Mouse (Mus musculus): ENCODE data around the gene P4ha1.
"Not testable (repeated sequence)": the region's sequence is repeated elsewhere in the genome, so short reads cannot be mapped to it uniquely, and the experiment has no call there.

The P4ha1 gene

GRCm38 (mm10) chr10:59323100-59323487 is at the start of gene P4ha1:
P4ha1 (plus strand) TSS chr10:59323296.
- DNase-seq (ENCODE audit: low spot score), result peak; percentile 98

GRCm38 (mm10) chr10:59275745-59276144 is 47.4 kb upstream of the P4ha1 start:
- DNase-seq (ENCODE audit: low spot score), result no peak

DNA sequence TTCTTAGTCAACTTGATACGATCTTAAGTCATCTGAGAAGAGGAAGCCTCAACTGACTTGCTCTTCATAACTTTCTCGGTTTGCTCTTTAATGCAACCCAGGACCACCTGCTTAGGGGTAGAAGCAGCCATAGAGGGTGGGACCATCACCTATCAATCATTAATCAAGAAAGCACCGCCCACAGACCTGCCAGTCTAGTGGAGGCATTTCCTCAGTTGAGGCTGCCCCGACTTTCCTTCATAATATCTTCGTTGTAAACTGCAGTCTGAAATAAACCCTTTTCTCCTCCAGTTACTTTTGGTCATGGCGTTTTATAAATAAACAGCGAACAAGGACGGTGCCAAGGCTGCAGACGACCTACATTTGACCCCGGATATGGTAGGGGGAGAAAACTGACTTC is 46.0 kb upstream of the P4ha1 start:
- peak; percentile 24 for DNase-seq (ENCODE audit: low spot score)

DNA sequence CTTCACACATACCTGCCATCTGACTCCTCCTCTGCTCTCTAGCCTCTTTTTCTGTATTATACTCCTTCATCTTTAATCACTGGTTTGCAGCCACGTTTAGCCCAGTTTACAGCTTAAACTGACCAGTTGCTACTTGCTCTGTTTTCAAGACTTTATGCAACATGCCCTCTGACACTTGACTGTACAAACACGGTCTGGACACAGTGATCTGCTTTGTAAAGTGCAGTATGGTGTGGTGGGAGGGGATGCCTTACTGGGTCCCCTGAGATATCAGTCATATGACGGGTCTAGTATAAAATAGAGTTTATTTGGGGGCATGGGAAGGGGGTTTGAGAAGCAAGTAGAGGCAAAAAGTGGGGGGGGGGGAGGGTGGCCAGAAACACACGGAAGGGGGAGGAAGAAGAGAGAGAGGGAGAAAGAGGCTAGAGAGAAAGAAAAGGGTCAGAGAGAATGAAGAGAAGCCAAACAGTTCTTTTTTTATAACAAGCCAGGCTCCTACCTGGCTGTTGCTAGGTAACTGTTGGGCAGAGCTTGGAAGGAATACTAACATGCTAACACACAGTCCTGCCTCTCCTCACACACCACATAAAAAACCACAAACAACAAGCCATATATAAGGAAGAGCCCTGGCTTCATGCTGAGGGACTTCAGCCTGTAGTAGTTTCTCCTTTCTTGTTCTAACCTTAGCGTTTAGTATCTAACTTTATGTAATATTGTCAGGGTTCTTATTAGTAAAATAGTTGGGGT is 45.2 kb upstream of the P4ha1 start:
- DNase-seq (ENCODE audit: low spot score), result no peak

DNA sequence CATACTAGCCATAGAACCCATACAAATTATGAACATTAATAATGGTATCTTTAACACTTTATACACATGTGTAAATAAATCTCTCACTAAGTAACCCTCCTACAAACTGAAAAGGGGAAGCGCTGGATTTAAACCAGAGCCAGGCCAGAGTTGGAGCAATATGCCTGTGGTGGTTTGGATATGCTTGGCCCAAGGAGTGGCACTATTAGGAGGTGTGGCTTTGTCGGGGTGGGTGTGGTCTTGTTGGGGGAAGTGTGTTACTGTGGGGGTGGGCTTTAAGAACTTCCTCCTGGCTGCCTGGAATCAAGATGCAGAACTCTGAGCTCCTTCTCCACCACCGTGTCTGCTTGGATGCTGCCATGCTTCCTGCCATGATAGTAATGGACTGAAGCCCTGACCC is 39.9 kb upstream of the P4ha1 start:
- no peak for DNase-seq (ENCODE audit: low spot score)

DNA sequence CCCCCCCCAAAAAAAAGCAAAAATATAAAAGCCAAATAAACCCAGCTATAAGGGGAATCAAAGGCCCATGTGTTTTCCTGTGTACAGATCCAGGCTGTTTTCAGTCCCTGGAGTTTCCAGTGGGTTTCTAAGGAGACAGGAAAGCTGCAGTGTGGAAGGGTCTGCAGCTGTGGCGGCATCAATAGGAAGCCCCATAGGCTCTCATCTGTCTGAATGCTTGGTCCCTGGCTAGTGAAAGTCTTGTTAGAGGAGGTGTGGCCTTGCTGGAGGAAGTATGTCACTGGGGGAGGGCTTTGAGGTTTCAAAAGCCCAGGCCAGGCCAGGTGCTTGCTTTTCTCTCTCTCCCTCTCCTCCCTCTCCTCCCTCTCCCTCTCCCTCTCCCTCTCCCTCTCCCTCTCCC is 39.3 kb upstream of the P4ha1 start:
- DNase-seq (ENCODE audit: low spot score), result peak; percentile 36

DNA sequence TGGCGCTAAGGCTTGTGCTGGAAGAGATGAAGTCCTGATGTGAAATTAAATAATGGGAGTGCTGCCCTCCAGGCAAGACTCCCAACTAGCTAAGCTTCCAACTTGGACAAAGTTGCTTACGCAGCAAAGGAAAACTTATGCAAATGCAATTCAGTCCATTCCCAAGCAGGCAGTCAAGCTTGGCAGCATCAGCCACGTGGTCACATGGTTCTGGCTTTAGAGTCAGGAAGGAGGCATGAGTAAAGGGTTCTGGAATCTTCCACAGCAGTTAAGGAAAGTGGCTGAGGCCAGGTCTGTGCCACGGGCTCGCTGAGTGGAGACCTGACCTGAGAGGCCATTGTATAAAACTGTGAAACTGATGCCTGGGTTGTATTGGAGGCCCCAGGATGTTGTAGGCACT is 37.6 kb upstream of the P4ha1 start:
- no peak for DNase-seq (ENCODE audit: low spot score)

- no peak for DNase-seq (ENCODE audit: low spot score)
These were observed 35.8 kb upstream of the P4ha1 start for GRCm38 (mm10) chr10:59287251-59287650.

DNA sequence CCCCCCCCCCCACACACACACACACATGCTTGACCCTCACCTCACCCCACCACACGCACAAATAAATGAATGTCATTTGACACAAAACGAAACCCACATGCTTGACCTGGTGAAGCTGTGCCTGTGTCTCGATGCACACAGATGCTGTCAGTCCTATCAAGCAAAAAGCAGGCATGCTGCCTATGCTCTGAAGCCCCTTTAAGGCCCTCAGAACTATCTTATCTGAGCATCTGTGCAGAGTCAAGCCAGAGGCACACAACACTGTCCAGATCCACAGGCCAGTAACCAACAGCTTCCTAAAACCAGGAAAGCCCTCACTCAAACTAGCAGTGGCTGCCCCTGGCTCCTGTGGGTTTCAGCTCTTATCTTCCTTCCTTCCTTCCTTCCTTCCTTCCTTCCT is 35.4 kb upstream of the P4ha1 start:
- no peak for DNase-seq (ENCODE audit: low spot score)

DNA sequence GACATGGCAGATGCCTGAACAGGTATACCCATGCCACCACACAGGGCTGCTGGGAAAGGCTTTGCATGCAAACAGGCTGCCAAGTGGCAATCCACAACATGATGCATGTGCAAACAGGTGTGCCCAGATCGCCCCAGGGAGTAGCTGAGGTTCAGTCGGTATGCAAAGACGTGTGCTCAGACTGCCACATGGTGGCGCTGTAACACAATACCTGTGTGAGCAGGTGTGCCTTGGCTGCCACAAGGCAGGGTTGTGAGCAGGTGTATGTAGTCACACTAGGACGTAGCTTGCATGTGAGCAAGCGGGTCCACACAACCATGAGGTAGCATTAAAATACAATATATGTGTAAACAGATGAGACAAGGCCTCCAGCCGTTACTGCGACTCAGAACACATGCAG is 34.0 kb upstream of the P4ha1 start:
- DNase-seq (ENCODE audit: low spot score), result no peak

DNA sequence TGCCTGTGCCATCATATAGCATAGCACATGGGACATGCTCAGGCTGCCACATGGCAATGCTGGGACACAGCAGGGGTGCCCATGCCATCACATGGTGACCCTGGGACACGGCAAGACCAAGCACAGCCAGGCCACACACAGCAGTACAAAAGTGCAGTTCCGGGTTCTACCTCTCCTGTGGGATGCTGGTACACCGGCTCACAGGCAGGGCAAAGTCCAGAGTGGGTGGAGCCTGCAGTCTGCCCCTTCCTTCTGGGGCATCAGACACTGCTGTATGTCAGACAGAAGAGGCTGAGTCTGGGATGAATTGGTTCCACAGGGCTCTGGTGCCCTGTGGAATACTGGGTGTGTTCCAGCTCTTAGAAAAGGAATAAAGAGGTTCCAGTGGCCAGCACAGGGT is 31.6 kb upstream of the P4ha1 start:
- no peak for DNase-seq (ENCODE audit: low spot score)

GRCm38 (mm10) chr10:59292079-59292478 is 31.0 kb upstream of the P4ha1 start:
- no peak for DNase-seq (ENCODE audit: low spot score)

DNA sequence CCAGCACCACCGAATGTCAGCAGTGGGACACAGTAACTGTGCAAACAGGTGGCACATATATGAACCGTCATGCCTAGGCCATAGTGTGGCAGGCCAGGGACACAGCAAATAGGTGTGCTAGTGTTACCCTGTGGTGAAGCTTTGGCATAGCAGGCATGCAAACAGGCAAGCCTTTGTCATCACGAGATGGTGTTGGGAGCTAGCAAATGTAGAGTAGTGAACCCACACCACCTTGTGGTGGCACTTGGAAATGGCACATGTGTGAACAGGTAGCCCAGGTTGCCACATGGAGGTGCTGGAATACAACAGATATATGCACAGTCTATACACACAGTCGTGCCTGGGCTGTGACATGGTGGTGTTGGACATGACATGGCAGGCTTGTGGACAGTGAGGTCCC is 30.5 kb upstream of the P4ha1 start:
- peak; percentile 85 for DNase-seq (ENCODE audit: low spot score)

DNA sequence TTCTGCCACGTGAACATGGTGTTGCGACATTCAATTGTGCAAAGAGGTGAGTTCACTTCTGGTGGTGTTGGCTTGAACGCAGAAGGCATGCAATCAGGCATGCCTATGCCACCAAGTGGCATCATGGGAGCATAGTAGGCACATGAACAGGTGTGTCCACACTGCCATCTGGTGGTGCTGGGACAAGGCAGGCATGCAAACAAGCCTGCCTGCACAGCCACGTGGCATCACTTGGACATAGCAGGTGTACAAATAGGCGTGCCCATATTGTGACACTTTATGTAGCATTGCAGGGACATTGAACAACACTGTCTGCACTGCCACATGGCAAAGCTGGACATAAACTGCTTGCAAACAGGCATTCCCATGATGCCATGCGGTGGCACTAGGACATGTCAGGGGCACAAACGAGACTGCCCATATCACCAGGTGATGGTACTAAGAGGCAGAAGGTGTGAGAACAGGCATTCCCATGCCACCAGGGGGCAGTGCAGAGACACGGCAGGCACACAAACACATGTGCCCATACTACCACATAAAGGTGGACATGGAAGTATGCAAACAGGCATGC is 27.8 kb upstream of the P4ha1 start:
- peak; percentile 72 for DNase-seq (ENCODE audit: low spot score)

GRCm38 (mm10) chr10:59296261-59296660 is 26.8 kb upstream of the P4ha1 start:
- DNase-seq (ENCODE audit: low spot score), result peak; percentile 85

- not testable (repeated sequence) for DNase-seq (ENCODE audit: low spot score)
These were observed 20.4 kb upstream of the P4ha1 start for GRCm38 (mm10) chr10:59302671-59303070.

- DNase-seq (ENCODE audit: low spot score), result no peak
These were observed 13.9 kb upstream of the P4ha1 start for GRCm38 (mm10) chr10:59308993-59309715.

GRCm38 (mm10) chr10:59310124-59310523 is 13.0 kb upstream of the P4ha1 start:
- DNase-seq (ENCODE audit: low spot score), result no peak

DNA sequence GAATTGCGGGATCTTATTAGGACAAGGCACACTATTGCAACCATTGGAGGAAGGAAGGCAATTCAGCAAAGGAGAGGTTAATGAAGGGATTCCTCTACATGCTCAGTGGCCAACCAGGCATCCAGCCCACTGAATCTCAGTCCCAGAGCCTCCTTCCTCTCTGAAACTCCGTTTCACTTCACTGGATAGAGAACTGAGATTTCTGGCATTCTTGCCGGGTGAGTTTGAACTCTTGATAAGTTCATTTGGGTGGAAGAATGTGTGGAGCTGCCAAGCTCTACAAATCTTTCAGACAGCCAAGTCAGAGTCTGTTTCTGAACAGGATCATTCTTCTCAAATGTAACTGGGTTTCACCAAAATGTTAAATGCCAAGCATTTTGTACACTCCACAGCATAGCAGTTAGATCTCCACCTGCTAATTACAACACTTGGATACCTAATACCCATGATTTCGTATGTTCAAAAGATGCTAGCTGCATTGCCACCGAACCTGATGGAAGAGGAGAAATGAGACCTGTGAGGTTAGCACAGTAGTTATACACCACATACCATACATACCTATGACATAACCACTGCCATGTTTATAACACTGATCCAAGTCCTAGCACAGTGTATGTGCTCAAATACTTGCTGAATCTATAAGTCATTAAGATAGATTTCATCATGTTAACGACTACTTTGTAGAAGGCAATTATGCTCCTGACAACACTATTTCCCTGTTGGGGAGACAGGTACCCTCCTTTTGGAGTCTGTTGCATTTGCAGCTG is 12.2 kb upstream of the P4ha1 start:
- no peak for DNase-seq (ENCODE audit: low spot score)

GRCm38 (mm10) chr10:59311881-59312280 is 11.2 kb upstream of the P4ha1 start:
- DNase-seq (ENCODE audit: low spot score), result no peak

GRCm38 (mm10) chr10:59321112-59321511 is 2.0 kb upstream of the P4ha1 start:
- DNase-seq (ENCODE audit: low spot score), result no peak

- peak; percentile 52 for DNase-seq (ENCODE audit: low spot score)
These were observed 825 bp upstream of the P4ha1 start for GRCm38 (mm10) chr10:59322271-59322670.
